Mouse (Mus musculus): Measurements from ENCODE around the gene Olfr995. TPM values are rescaled to one million over a fixed set of nuclear protein-coding genes. Genes with fewer than 3 reads are reported as not detected.

Olfr995 gene
- polyA plus RNA-seq, 1 experiment from 2014 or later = not detected

Other genes starting within 250 kb of the Olfr995 start
- gene Lrrc55, start 246.4 kb downstream of the Olfr995 start, polyA plus RNA-seq (2014; fragmentation: Nextera tagmentation; extraction: Ambion mirVana) = 0.20 and 0.53 TPM in 2 replicates
- not detected in 2 replicates for gene Olfr987, start 104.3 kb downstream of the Olfr995 start, polyA plus RNA-seq (2014; fragmentation: Nextera tagmentation; extraction: Ambion mirVana)
- not detected in 2 replicates for gene Olfr988, start 80.4 kb downstream of the Olfr995 start, polyA plus RNA-seq (2014; fragmentation: Nextera tagmentation; extraction: Ambion mirVana)
- gene Olfr992, start 34.2 kb downstream of the Olfr995 start, polyA plus RNA-seq (2014; fragmentation: Nextera tagmentation; extraction: Ambion mirVana) = not detected in 2 replicates
- gene Olfr993, start 28.8 kb downstream of the Olfr995 start, polyA plus RNA-seq (2014; fragmentation: Nextera tagmentation; extraction: Ambion mirVana) = not detected in 2 replicates
- not detected in 2 replicates for gene Olfr994, start 7.2 kb downstream of the Olfr995 start, polyA plus RNA-seq (2014; fragmentation: Nextera tagmentation; extraction: Ambion mirVana)
- gene 4833423E24Rik, start 75.4 kb upstream of the Olfr995 start, polyA plus RNA-seq (2014; fragmentation: Nextera tagmentation; extraction: Ambion mirVana) = not detected in 2 replicates
- not detected in 2 replicates for gene Olfr996, start 135.6 kb upstream of the Olfr995 start, polyA plus RNA-seq (2014; fragmentation: Nextera tagmentation; extraction: Ambion mirVana)
- gene Olfr998, start 145.3 kb upstream of the Olfr995 start, polyA plus RNA-seq (2014; fragmentation: Nextera tagmentation; extraction: Ambion mirVana) = not detected in 2 replicates
- not detected in 2 replicates for gene Olfr1000, start 168.3 kb upstream of the Olfr995 start, polyA plus RNA-seq (2014; fragmentation: Nextera tagmentation; extraction: Ambion mirVana)
- gene Olfr1002, start 207.1 kb upstream of the Olfr995 start, polyA plus RNA-seq (2014; fragmentation: Nextera tagmentation; extraction: Ambion mirVana) = not detected in 2 replicates
- not detected in 2 replicates for gene Olfr154, start 220.8 kb upstream of the Olfr995 start, polyA plus RNA-seq (2014; fragmentation: Nextera tagmentation; extraction: Ambion mirVana)
- gene Olfr1006, start 235.1 kb upstream of the Olfr995 start, polyA plus RNA-seq (2014; fragmentation: Nextera tagmentation; extraction: Ambion mirVana) = not detected in 2 replicates
- not detected in 2 replicates for gene Olfr1008, start 245.8 kb upstream of the Olfr995 start, polyA plus RNA-seq (2014; fragmentation: Nextera tagmentation; extraction: Ambion mirVana)